Mouse (Mus musculus): ENCODE measurements around the gene Tnip1. TPM values are rescaled to one million over a fixed set of nuclear protein-coding genes. Genes with fewer than 3 reads are reported as not detected.
"Not testable (repeated sequence)": the region's sequence is repeated elsewhere in the genome, so short reads cannot be mapped to it uniquely, and the experiment has no call there.

Tnip1 gene
- polyA plus RNA-seq, 1 experiment from 2014 or later, result 17.5 TPM

GRCm38 (mm10) chr11:54971365-54972048 lies 8.8 kb upstream of the Tnip1 start:
- Histone ChIP-seq H3K4me1 (peaks cover 6% of the 10 kb centered on the region), H3K36me3 (no peaks in the 10 kb centered on the region), H3K4me2 (no peak overlapping the region), H3K27me3 (no peaks in the 10 kb centered on the region), H3K9ac (no peak overlapping the region), H3K27ac (no peak overlapping the region), H3K9me3 (no peaks in the 10 kb centered on the region), H3K4me3 (no peak overlapping the region)
- WGBS, result 52% methylated on average over 8 of the region's 8 CpGs
- no peak for ATAC-seq (ENCODE audit: borderline replicate concordance, extremely low read depth, low FRiP score, low TSS enrichment)

- Histone ChIP-seq H3K4me3 (no peak overlapping the region), H3K4me2 (no peak overlapping the region), H3K27me3 (no peaks in the 10 kb centered on the region), H3K9me3 (no peaks in the 10 kb centered on the region), H3K9ac (no peak overlapping the region), H3K27ac (no peak overlapping the region), H3K36me3 (no peaks in the 10 kb centered on the region), H3K4me1 (peaks cover 15% of the 10 kb centered on the region; the same call in 1 of the 2 replicates)
- no peak for ATAC-seq (ENCODE audit: borderline replicate concordance, extremely low read depth, low FRiP score, low TSS enrichment)
- WGBS, result 74% methylated on average over 6 of the region's 6 CpGs
Measured at GRCm38 (mm10) chr11:54965234-54965633, 2.5 kb upstream of the Tnip1 start.

GRCm38 (mm10) chr11:54961921-54962320 lies 796 bp downstream of the Tnip1 start:
- no peak overlapping the region for H3K4me3 ChIP-seq
- no peaks in the 10 kb centered on the region for H3K36me3 ChIP-seq
- H3K27me3 ChIP-seq, result no peaks in the 10 kb centered on the region
- H3K9ac ChIP-seq, result no peak overlapping the region
- 0 out of 2 replicates have a peak, but pooled peaks have one; percentile 12 for ATAC-seq (ENCODE audit: borderline replicate concordance, extremely low read depth, low FRiP score, low TSS enrichment)
- H3K4me2 ChIP-seq, result no peak overlapping the region
- H3K27ac ChIP-seq, result no peak overlapping the region
- H3K9me3 ChIP-seq, result no peaks in the 10 kb centered on the region
- peaks cover 15% of the 10 kb centered on the region; the same call in 1 of the 2 replicates for H3K4me1 ChIP-seq
- 41% methylated on average over 3 of the region's 3 CpGs for WGBS

- Histone ChIP-seq H3K36me3 (no peaks in the 10 kb centered on the region), H3K27ac (no peak overlapping the region), H3K27me3 (no peaks in the 10 kb centered on the region), H3K9me3 (no peaks in the 10 kb centered on the region), H3K9ac (no peak overlapping the region), H3K4me2 (no peak overlapping the region), H3K4me1 (peaks cover 15% of the 10 kb centered on the region; the same call in 1 of the 2 replicates), H3K4me3 (no peak overlapping the region)
- 67% methylated on average over 6 of the region's 6 CpGs for WGBS
- ATAC-seq (ENCODE audit: borderline replicate concordance, extremely low read depth, low FRiP score, low TSS enrichment), result no peak
Measured at GRCm38 (mm10) chr11:54961164-54961850, 1.4 kb downstream of the Tnip1 start.

GRCm38 (mm10) chr11:54960251-54960650 lies 2.5 kb downstream of the Tnip1 start:
- Histone ChIP-seq H3K9ac (no peak overlapping the region), H3K4me1 (peaks cover 15% of the 10 kb centered on the region; the same call in 1 of the 2 replicates), H3K36me3 (no peaks in the 10 kb centered on the region), H3K4me2 (no peak overlapping the region), H3K9me3 (no peaks in the 10 kb centered on the region), H3K27ac (no peak overlapping the region), H3K27me3 (no peaks in the 10 kb centered on the region), H3K4me3 (no peak overlapping the region)
- ATAC-seq (ENCODE audit: borderline replicate concordance, extremely low read depth, low FRiP score, low TSS enrichment), result no peak
- WGBS, result 61% methylated on average over 6 of the region's 6 CpGs

GRCm38 (mm10) chr11:54958571-54959073 lies 4.1 kb downstream of the Tnip1 start:
- no peak overlapping the region for H3K4me3 ChIP-seq
- no peaks in the 10 kb centered on the region for H3K36me3 ChIP-seq
- no peak overlapping the region for H3K4me2 ChIP-seq
- ATAC-seq (ENCODE audit: borderline replicate concordance, extremely low read depth, low FRiP score, low TSS enrichment), result no peak
- H3K27me3 ChIP-seq, result no peaks in the 10 kb centered on the region
- no peak overlapping the region for H3K9ac ChIP-seq
- H3K9me3 ChIP-seq, result no peaks in the 10 kb centered on the region
- peaks cover 18% of the 10 kb centered on the region; the same call in 1 of the 2 replicates for H3K4me1 ChIP-seq
- H3K27ac ChIP-seq, result no peak overlapping the region
- WGBS, result 28% methylated on average over 3 of the region's 3 CpGs

GRCm38 (mm10) chr11:54957708-54958107 lies 5.0 kb downstream of the Tnip1 start:
- peaks cover 14% of the 10 kb centered on the region; the same call in 1 of the 2 replicates for H3K4me1 ChIP-seq

GRCm38 (mm10) chr11:54956912-54957311 lies 5.8 kb downstream of the Tnip1 start:
- Histone ChIP-seq H3K4me3 (no peak overlapping the region), H3K27ac (no peak overlapping the region), H3K9me3 (no peaks in the 10 kb centered on the region), H3K4me2 (no peak overlapping the region), H3K36me3 (no peaks in the 10 kb centered on the region), H3K9ac (no peak overlapping the region), H3K4me1 (peaks cover 8% of the 10 kb centered on the region; the same call in 1 of the 2 replicates), H3K27me3 (no peaks in the 10 kb centered on the region)
- no peak for ATAC-seq (ENCODE audit: borderline replicate concordance, extremely low read depth, low FRiP score, low TSS enrichment)
- 61% methylated on average over 7 of the region's 7 CpGs for WGBS

More at GRCm38 (mm10) chr11:54957708-54958107, 5.0 kb downstream of the Tnip1 start:
- not testable (repeated sequence) for H3K4me2 ChIP-seq; H3K9me3 ChIP-seq; H3K4me3 ChIP-seq; H3K36me3 ChIP-seq; H3K27me3 ChIP-seq; H3K9ac ChIP-seq; ATAC-seq (ENCODE audit: borderline replicate concordance, extremely low read depth, low FRiP score, low TSS enrichment); H3K27ac ChIP-seq
- WGBS, result 74% methylated on average over 3 of the region's 3 CpGs

GRCm38 (mm10) chr11:54955735-54956480 lies 6.8 kb downstream of the Tnip1 start:
- ATAC-seq (ENCODE audit: borderline replicate concordance, extremely low read depth, low FRiP score, low TSS enrichment), result peak; percentile 97

GRCm38 (mm10) chr11:54955400-54955734 lies 7.3 kb downstream of the Tnip1 start:
- peak overlapping the region; percentile 78 for H3K9ac ChIP-seq
- H3K4me2 ChIP-seq, result peak overlapping the region; percentile 75
- H3K4me3 ChIP-seq, result peak overlapping the region; percentile 87
- WGBS, result 38% methylated on average over 10 of the region's 10 CpGs
- H3K4me1 ChIP-seq; H3K9me3 ChIP-seq; ATAC-seq (ENCODE audit: borderline replicate concordance, extremely low read depth, low FRiP score, low TSS enrichment); H3K36me3 ChIP-seq; H3K27me3 ChIP-seq; H3K27ac ChIP-seq: not testable (repeated sequence)

More at GRCm38 (mm10) chr11:54955735-54956480, 6.8 kb downstream of the Tnip1 start:
- H3K4me3 ChIP-seq, result peak overlapping the region; percentile 87
- peak overlapping the region; percentile 88 for H3K27ac ChIP-seq
- H3K9ac ChIP-seq, result peak overlapping the region; percentile 78
- no peaks in the 10 kb centered on the region for H3K36me3 ChIP-seq
- H3K9me3 ChIP-seq, result no peaks in the 10 kb centered on the region
- WGBS, result under 1% methylated on average over 59 of the region's 59 CpGs
- H3K4me1 ChIP-seq, result peaks cover 3% of the 10 kb centered on the region; the same call in 1 of the 2 replicates
- H3K27me3 ChIP-seq, result no peaks in the 10 kb centered on the region
- peak overlapping the region; percentile 75 for H3K4me2 ChIP-seq

GRCm38 (mm10) chr11:54954716-54955115 lies 8.0 kb downstream of the Tnip1 start:
- 83% methylated on average over 8 of the region's 8 CpGs for WGBS
- Histone ChIP-seq H3K4me1 (peaks cover 3% of the 10 kb centered on the region; the same call in 1 of the 2 replicates), H3K4me2 (peak overlapping the region; percentile 75; the same call in 1 of the 2 replicates)

More at GRCm38 (mm10) chr11:54954716-54955115, 8.0 kb downstream of the Tnip1 start:
- Histone ChIP-seq H3K27me3 (no peaks in the 10 kb centered on the region), H3K36me3 (no peaks in the 10 kb centered on the region), H3K9me3 (no peaks in the 10 kb centered on the region), H3K27ac (no peak overlapping the region), H3K4me3 (no peak overlapping the region; the same call in 1 of the 2 replicates), H3K9ac (no peak overlapping the region)
- no peak for ATAC-seq (ENCODE audit: borderline replicate concordance, extremely low read depth, low FRiP score, low TSS enrichment)

Data from lung, embryonic 15.5 days (tissue).